Mouse (Mus musculus) spleen, embryonic (tissue): ENCODE measurements around the gene Tbc1d4.

Experiments used
- CTCF ChIA-PET: fragments of 350-600 bp; sonication (Branson Sonifier 250); formaldehyde crosslinking; loops from one replicate; lab custom pipeline; 2022; lab: Charles Lee

Tbc1d4 gene

GRCm38 (mm10) chr14:101437925-101438324 lies 171.1 kb downstream of the Tbc1d4 start:
- CTCF ChIA-PET: no interaction called here

DNA sequence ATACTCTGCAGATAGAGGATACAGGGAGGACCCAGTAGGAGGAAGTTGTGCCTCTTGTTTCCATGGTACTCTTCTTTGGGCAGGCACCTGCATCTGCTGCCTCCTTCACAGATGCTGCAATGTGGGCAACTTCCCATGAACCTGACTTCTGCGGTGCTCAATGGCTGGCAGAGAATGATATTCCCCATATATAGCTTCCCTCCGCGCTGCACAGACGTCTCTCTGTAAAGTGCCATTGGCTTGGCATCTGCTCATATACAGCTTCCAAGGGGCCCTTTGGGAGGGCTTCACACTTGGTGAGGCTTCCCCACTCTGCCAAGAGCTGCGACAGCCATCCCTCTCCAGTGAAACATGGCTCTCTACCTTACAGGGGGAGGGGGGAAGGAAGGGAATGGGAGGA lies 178.5 kb downstream of the Tbc1d4 start:
- CTCF ChIA-PET: no interaction called here

DNA sequence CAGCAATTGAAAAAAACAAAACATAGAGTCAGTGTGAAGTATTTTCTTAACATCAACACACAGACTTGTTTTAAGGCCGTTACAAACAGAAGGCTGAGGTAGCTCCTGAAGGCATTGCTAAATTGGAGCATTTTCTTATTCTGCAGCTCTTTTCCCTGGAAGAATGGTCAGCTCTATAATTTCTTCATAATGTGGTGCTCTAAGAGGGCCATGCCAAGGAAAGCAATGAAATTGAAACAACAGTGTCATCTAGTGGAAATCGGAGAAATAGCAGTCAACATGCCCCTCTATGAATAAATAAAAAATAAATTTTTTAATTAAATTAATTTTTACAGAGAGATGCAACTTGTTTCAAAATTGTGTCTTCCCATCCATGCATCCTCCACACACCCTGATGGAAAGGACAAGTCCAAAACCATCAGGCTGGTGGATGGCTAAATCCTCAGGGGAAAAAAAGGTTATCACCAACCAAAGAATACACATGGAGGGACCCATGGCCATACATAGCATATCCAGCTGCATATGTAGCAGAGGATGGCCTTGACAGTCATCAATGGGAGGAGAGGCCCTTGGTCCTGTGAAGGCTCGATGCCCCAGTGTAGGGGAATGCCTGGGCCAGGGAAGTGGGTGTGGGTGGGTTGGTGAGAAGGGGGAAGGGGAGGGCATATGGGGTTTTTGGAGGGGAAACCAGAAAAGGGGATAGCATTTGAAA lies 180.0 kb downstream of the Tbc1d4 start:
- CTCF ChIA-PET: no interaction called here

DNA sequence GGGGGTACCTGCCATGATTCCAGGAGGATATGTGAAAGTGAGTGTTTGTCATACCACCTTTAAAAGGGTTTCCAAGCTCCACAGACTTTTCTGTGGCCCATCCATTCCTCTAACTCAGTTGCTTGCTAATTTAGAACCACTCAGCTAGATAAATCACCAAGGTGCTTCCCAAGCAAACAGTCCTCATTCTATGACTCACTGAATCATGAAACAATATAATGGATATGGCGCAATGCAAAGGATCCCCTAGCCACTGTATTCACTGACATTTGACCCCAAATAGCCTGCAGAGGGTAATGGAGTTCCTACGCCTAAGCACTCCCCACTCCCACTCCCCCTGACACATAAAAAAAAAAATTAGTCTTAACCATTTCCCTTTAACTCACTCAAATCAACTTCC lies 191.3 kb downstream of the Tbc1d4 start:
- CTCF ChIA-PET: interaction anchor here (0.6 kb wide), 1 partner anchor 1839 kb away, joined by 9 read pairs; no protein-coding TSS in a partner anchor
